Mouse (Mus musculus) kidney, adult 2 months (tissue): ENCODE data around the gene Syt1.

Source experiments
- CTCF ChIP-seq: fragments of 200-500 bp; conservative IDR thresholded peaks from 2 replicates; pipeline ENCODE4 v1.5.1; 2011; ENCODE audit warnings: low read depth, mild to moderate bottlenecking, control low read depth, low read length, moderate library complexity, mixed read lengths; ENCODE audit not compliant: insufficient read depth, insufficient read length
- POLR2A ChIP-seq: fragments of 200-500 bp; IDR thresholded peaks from one replicate; pipeline ENCODE4 v1.6.1; 2011; ENCODE audit warnings: low read depth, low read length, control low read depth

GRCm38 (mm10) chr10:108930299-108930698 lies 80.5 kb downstream of the Syt1 start:
- TF ChIP-seq CTCF, result no peak
- no peak for TF ChIP-seq POLR2A
